Mouse (Mus musculus): ENCODE measurements around the gene Lrrc14b. TPM values are rescaled to one million over a fixed set of nuclear protein-coding genes. Genes with fewer than 3 reads are reported as not detected.

The Lrrc14b gene
- total RNA-seq (2021), result 1 to 10 TPM; 1.3 to 6.5 TPM
- long read RNA-seq, experiment 1, partial matches to known transcripts, result 0 of 3 reads
- long read RNA-seq, experiment 1, other reads (novel, unspliced or antisense), result 2 of 3 reads
- long read RNA-seq, experiment 2, result 0 reads

DNA sequence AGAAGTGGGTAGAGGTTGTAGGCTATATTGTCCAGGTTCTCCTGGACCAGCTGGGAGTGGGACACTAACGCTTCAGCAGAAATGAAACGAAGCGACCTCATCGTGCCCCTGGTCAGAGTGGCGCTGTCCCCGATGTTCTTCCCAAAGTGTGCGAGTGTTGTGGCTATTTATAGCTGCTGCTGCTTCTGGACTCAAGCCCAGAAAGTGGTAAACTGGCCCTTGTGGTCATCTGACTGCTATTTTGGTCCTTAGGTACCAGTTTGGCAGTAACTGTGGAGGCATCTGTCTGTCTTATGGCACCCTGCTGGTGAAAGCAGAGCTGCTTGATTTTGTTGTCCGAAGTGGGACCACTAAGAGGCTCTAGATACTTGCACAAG, at the start of gene Lrrc14b:
Lrrc14b (minus strand) TSS at position 147 of the 377 bp plus-strand sequence.
- peak; percentile 42 for DNase-seq

- peak; percentile 70 for DNase-seq
Observed at GRCm38 (mm10) chr13:74399298-74399839, 35.6 kb upstream of the Lrrc14b start, which contains the start of gene Ftl1-ps1. Gene Ftl1-ps1, plus strand, starts transcription at chr13:74399694.

- no peak for DNase-seq
Observed at GRCm38 (mm10) chr13:74391156-74391555, 27.4 kb upstream of the Lrrc14b start.

GRCm38 (mm10) chr13:74390371-74390990, 26.7 kb upstream of the Lrrc14b start, which contains the start of gene Zfp72:
Gene Zfp72, minus strand, starts transcription at chr13:74390836.
- DNase-seq, result peak; percentile 83

DNA sequence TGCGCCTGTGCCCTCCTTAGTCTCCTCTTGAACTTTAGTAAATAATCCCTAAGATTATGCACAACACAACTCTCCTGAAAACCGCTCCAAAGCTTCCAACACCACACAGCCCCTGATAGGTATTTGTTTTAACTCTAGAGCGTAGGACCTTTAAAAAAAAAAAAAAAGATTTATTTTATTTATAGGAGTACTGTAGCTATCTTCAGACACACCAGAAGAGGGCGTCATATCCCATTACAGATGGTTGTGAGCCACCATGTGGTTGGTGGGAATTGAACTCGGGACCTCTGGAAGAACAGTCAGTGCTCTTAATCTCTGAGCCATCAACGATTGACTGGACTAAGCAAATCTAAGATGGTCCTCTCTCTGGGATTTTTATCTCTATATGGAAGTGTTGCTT, 25.9 kb upstream of the Lrrc14b start:
- no peak for DNase-seq

DNA sequence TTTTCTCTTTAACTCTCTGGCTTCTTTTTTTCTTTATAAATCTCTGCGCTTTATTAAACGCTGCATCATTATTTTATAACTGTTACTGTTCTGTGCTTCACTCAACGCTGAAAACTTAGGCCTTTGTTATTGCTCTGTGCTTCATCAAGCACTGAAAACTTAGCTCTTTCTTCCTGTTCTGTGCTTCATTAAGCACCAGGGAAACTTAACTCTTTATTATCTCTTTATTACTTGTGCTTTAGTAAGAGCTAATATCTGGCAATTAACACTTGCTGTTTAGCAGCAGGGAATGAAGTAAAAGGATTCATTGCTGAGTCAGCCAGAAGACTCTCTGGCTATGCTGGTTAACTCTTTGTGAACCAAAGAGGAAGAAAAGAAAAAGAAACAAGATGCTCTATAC, 18.5 kb upstream of the Lrrc14b start:
- DNase-seq, result no peak

GRCm38 (mm10) chr13:74381533-74382276, 17.9 kb upstream of the Lrrc14b start:
- no peak for DNase-seq

DNA sequence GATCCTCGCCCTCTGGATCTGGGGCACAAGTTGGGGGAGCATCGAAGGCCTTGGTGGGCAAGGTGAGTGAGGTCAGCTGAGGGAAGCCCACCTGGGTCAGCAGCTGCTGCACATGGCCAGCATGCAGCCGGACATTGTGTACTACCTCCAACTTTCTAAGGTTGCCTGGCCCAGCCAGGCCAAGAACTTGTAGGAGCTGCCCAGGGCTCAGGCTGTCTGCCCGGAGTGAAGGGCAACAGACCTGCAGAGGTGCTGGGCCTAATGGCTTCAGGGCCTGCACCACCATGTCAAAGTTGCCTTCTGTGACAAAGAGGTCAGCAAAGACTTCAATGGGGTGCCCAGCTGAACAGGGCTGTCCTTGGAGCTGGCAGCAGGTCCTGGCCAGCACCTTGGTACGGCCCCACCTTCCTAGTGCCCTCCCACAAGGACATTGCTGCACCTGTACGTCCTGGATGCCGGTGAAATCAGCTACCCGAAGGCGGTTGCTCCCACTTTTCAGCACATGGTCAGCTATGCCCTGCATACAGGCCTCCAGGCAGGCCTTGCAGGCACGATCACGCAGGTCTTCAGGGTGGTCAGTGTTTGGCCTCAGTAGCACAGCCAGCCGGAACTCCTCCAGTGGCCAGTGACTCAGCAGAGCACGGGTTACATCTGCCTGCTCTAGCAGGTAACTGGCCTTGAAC, 488 bp downstream of the Lrrc14b start:
- DNase-seq, result peak; percentile 17

DNA sequence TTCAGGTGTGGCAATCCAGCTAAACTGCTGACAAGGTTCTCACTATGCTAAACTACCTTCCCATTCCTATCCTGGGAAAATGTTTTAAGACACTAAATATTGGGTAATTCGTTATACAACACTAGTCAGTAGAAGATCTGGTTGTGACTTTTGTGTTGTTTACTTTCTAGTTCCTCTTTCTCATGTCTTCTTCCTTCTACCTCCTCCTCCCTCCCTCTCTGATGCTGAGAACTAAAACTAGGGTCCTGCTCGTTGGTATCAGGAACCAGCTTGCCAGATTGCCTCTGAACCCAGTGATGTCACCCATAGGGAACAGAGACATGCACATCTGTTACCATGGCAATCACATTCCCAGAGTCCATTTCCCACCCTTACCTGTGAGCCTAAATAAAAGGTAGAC, 1.6 kb downstream of the Lrrc14b start:
- DNase-seq, result no peak

- no peak for DNase-seq
Observed at GRCm38 (mm10) chr13:74356491-74356890, 7.3 kb downstream of the Lrrc14b start.

DNA sequence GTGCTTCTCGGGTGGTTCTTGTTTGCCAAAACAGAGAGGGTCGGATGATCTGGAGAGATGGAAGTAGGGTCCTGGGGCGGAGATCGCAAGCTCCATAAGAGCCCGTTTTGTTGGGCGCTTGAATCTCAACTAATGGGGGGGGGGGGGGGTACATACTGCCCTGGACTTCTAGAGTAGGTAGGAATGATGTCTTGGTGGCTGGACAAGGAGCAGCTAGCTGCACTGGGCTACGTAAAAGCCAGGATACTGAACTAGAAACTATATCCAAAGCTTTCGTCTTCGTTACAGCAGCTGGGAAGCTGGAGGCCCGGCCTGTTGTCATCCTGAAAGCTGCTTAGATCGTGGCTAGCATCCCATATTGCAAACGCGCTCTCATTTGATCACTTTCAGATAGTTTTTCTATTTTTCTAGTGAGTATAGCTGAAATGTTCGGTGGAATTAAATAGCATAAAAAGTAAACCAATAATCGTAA, 13.3 kb downstream of the Lrrc14b start:
- DNase-seq, result no peak

DNA sequence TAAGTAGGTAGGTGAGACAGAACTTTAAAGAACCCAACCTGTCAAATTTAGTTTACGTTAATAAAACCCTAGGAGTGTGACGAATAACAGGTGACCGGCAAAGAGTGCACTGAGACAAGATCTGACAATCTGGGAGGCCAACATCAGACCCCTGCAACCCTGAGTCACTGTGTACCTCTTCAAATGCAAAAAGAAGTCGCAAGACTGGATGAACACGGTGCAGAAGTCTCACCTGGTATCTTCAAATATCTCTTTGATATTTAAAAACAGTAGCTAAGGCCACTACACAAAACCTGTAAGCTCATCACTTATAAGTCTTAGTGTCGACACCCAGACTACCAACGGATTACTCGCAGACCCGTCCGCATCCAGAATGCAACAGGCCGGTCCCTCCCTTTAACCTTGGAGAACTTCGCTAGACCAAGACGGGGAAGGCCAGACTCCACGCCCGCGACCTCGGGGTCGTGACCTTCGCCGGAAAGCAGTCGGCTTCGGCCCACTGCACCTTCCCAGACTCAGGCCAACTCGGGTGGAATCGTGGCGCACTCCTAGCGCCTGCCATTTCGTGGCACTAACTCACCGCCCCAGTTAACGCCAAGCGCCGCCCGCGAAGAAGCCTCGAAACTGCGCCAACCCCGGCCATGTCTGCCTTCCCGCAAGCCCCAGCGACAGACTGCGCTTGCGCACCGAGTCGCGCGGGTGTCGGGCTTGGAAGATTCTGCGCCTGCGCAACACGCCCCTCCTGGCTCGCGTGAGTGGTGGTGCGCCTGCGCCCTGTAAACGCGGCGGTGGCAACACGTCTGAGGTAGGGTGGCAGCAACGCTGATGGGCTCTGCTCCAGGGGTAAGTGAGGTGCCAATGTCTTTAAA, 14.0 kb downstream of the Lrrc14b start, which contains the start of the genes Sdha and Ccdc127:
Sdha (minus strand) TSS at position 715 of the 869 bp plus-strand sequence.
Ccdc127 (plus strand) TSS at position 744 of the 869 bp plus-strand sequence.
- peak; percentile 95 for DNase-seq

GRCm38 (mm10) chr13:74341036-74341435, 22.8 kb downstream of the Lrrc14b start:
- peak; percentile 48 for DNase-seq

GRCm38 (mm10) chr13:74329321-74329720, 34.5 kb downstream of the Lrrc14b start:
- no peak for DNase-seq

GRCm38 (mm10) chr13:74317170-74317849, 46.5 kb downstream of the Lrrc14b start, which contains the start of gene Pdcd6:
Gene Pdcd6, minus strand, starts transcription at chr13:74317580.
- peak; percentile 95 for DNase-seq

GRCm38 (mm10) chr13:74316789-74317169, 47.0 kb downstream of the Lrrc14b start:
- no peak for DNase-seq

DNA sequence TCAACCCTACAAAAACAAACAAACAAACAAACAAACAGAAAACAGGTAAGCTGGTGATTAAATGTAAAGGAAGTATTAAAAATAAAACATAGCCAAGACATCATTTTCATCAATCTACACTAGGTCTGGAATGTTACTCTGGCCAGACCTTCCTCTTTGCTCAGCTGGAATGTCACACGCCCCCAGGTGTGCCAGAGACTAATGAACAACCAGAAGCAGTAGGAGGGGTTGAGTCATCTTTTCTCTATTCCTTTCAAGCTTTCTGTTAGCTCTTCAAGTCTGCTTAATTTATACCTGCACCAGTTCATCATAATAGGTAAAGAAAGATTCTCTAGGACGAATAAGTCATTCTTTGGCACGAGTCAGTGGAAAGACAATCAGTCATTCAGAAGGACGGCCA, 47.4 kb downstream of the Lrrc14b start:
- no peak for DNase-seq

DNA sequence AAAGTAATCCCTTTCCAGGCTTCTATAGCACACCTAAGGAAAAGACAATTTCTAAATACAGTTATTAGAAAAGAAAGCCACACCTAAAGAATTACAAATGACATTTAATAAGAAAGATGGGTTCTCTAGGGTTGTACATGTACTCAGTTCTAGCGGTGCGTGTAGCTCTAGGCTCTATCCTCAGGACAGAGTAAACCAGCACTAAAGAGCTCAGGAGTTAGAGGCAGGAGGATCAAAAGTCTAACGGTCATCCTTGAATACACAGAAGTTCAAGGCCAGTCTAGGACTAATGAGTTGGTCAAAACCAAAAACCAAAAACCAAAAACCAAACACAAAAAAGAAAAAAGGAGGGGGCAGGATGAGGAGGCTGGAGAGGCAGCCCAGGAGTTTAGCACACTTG, 49.2 kb downstream of the Lrrc14b start:
- DNase-seq, result no peak
